Mouse (Mus musculus): ENCODE data around the gene Galk1. TPM values are rescaled to one million over a fixed set of nuclear protein-coding genes. Genes with fewer than 3 reads are reported as not detected.
"Not testable (repeated sequence)": the region's sequence is repeated elsewhere in the genome, so short reads cannot be mapped to it uniquely, and the experiment has no call there.

The Galk1 gene
- polyA plus RNA-seq, 1 experiment from 2014 or later = 64.1 TPM

DNA sequence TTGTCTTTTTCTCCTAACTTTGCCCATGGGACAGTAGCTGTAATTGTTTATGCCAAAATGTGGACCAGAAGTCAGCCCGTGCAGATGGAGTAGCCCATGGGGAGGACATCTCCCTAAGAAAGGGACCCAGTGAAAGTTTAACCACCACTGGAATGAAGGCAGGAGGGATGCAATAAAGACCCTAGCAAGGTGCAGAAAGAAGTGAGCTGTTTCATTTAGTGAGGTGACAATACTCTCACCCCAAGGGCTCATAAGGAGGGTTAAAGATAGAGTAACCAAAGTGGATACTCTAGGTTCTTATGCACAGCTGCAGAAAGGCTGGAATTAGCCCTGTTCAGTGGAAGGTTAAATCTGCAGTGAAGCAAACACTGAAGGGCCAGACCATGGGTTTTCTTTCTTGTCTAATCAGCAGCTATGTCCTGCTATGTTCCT, 6.9 kb upstream of the Galk1 start:
- no peak overlapping the region for H3K4me2 ChIP-seq (ENCODE audit: low read length)
- no peak for ATAC-seq
- H3K27me3 ChIP-seq (ENCODE audit: control insufficient read depth, insufficient read depth, low read depth, low read length) = no peaks in the 10 kb centered on the region
- H3K9ac ChIP-seq (ENCODE audit: low read depth, low read length) = no peak overlapping the region
- no peak overlapping the region for H3K27ac ChIP-seq (ENCODE audit: low read length)
- 58% methylated on average over 1 of the region's 1 CpGs for WGBS
- peaks cover 17% of the 10 kb centered on the region for H3K4me1 ChIP-seq (ENCODE audit: control insufficient read depth, insufficient read depth, low read length)
- H3K36me3 ChIP-seq (ENCODE audit: control insufficient read depth, insufficient read depth, low read length) = peaks cover 6% of the 10 kb centered on the region; the same call in 1 of the 2 replicates
- H3K4me3 ChIP-seq (ENCODE audit: low read depth, low read length) = no peak overlapping the region
- no peaks in the 10 kb centered on the region for H3K9me3 ChIP-seq (replicated peaks; ENCODE audit: control insufficient read depth, low read length, poor library complexity, severe bottlenecking)

DNA sequence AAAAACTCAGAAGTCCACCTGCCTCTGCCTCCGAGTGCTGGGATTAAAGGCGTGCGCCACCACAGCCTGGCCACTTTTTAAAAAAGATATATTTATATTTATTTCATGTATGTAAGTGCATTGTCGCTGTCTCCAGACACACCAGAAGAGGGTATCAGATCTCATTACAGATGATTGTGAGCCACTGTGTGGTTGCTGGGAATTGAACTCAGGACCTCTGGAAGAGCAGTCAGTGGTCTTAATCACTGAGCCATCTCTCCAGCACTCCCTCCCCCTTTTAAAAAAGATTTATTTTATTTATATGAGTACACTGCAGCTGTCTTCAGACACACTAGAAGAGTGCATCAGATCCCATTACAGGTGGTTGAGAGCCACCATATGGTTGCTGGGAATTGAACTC, 6.3 kb upstream of the Galk1 start:
- ATAC-seq; H3K9ac ChIP-seq (ENCODE audit: low read depth, low read length); H3K9me3 ChIP-seq (replicated peaks; ENCODE audit: control insufficient read depth, low read length, poor library complexity, severe bottlenecking); H3K36me3 ChIP-seq (ENCODE audit: control insufficient read depth, insufficient read depth, low read length); H3K4me3 ChIP-seq (ENCODE audit: low read depth, low read length); H3K27me3 ChIP-seq (ENCODE audit: control insufficient read depth, insufficient read depth, low read depth, low read length); H3K4me2 ChIP-seq (ENCODE audit: low read length); H3K27ac ChIP-seq (ENCODE audit: low read length): not testable (repeated sequence)
- H3K4me1 ChIP-seq (ENCODE audit: control insufficient read depth, insufficient read depth, low read length) = peaks cover 17% of the 10 kb centered on the region
- 90% methylated on average over 4 of the region's 4 CpGs for WGBS

DNA sequence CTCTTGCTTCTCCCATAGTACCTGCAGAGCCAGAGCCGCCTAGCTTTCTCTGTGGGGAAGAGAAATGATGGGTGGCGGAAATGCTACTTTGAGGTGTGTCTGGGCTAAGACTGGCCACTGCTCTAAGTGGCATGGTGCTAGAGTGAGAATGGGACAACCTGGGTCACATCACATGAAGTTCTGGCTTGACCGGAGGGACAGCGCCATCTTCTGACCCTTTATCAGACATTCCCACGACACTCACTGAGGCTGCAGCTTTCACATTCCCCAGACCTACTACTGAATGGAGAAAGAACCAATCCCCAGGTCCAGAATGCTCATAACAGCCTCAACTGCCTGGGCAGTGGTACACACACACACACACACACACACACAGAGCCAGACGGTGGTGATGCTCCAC, 5.6 kb upstream of the Galk1 start:
- Histone ChIP-seq H3K27ac (ENCODE audit: low read length) (no peak overlapping the region), H3K9ac (ENCODE audit: low read depth, low read length) (no peak overlapping the region), H3K27me3 (ENCODE audit: control insufficient read depth, insufficient read depth, low read depth, low read length) (no peaks in the 10 kb centered on the region), H3K9me3 (replicated peaks; ENCODE audit: control insufficient read depth, low read length, poor library complexity, severe bottlenecking) (no peaks in the 10 kb centered on the region), H3K36me3 (ENCODE audit: control insufficient read depth, insufficient read depth, low read length) (peaks cover 6% of the 10 kb centered on the region; the same call in 1 of the 2 replicates), H3K4me2 (ENCODE audit: low read length) (no peak overlapping the region), H3K4me1 (ENCODE audit: control insufficient read depth, insufficient read depth, low read length) (peaks cover 17% of the 10 kb centered on the region), H3K4me3 (ENCODE audit: low read depth, low read length) (no peak overlapping the region)
- 27% methylated on average over 6 of the region's 6 CpGs for WGBS
- no peak for ATAC-seq

DNA sequence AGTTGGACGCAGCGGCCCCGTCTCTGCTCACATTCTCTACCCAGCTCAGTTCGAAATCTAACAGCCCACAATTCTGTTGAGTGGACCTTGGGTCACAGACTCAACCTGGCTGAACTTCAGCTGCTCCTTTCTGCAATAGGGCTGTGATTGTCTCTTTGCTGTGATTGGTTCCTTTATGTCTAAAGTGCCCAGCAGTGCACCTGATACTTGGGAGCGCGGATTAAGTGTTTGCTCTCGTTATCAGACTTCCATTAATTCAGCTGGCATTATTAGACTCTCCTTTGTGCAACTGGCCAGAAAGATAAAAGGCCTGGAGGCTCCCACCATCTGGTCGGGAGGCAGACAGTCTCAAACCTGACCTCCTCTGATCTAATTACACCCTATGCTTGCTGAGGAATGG, 2.3 kb upstream of the Galk1 start:
- no peak for ATAC-seq
- Histone ChIP-seq H3K27me3 (ENCODE audit: control insufficient read depth, insufficient read depth, low read depth, low read length) (no peaks in the 10 kb centered on the region), H3K4me2 (ENCODE audit: low read length) (no peak overlapping the region), H3K27ac (ENCODE audit: low read length) (no peak overlapping the region), H3K4me1 (ENCODE audit: control insufficient read depth, insufficient read depth, low read length) (peaks cover 7% of the 10 kb centered on the region), H3K4me3 (ENCODE audit: low read depth, low read length) (no peak overlapping the region), H3K36me3 (ENCODE audit: control insufficient read depth, insufficient read depth, low read length) (no peaks in the 10 kb centered on the region), H3K9me3 (replicated peaks; ENCODE audit: control insufficient read depth, low read length, poor library complexity, severe bottlenecking) (no peaks in the 10 kb centered on the region), H3K9ac (ENCODE audit: low read depth, low read length) (no peak overlapping the region)
- 51% methylated on average over 8 of the region's 8 CpGs for WGBS

DNA sequence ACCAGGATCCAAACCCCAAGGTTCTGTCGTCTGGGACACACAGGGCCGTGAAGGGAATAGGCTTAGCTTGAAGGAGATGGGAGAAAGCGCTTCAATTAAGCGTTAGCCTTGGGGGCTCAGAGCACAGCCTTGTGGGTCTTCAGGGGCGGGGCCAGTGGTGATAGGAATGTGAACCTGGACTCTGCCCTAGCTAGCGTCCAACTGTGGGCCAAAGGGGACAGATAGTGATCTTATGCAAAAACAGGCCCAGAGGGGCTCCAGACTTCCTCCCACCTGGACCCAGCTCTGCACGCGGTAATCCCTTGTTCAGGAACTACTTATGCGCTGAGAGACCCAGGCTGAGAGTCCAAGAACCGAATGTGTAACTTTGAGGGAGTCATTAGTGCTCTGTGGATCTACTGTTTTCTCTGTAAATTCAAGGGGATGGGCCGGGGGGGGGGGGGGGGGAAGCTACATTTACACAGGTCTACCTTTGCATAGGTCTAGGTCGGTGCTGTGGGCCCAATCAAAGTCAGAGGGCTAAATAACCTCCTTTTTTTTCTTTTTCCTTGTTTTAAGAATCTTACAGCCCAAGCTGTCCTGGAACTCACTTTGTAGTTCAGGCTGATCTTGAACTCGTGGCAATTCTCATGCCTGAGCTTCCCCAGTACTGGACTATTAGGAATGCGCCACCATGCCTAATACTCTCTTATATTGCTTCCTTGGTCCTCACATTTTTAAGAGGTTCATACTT, 824 bp downstream of the Galk1 start:
- no peaks in the 10 kb centered on the region for H3K9me3 ChIP-seq (replicated peaks; ENCODE audit: control insufficient read depth, low read length, poor library complexity, severe bottlenecking)
- H3K9ac ChIP-seq (ENCODE audit: low read depth, low read length) = peak overlapping the region; percentile 65
- peaks cover 7% of the 10 kb centered on the region for H3K4me1 ChIP-seq (ENCODE audit: control insufficient read depth, insufficient read depth, low read length)
- H3K27me3 ChIP-seq (ENCODE audit: control insufficient read depth, insufficient read depth, low read depth, low read length) = no peaks in the 10 kb centered on the region
- H3K36me3 ChIP-seq (ENCODE audit: control insufficient read depth, insufficient read depth, low read length) = no peaks in the 10 kb centered on the region
- WGBS = 25% methylated on average over 14 of the region's 14 CpGs
- peak overlapping the region; percentile 74 for H3K4me2 ChIP-seq (ENCODE audit: low read length)
- 0 out of 2 replicates have a peak overlapping the region, but pooled peaks have one; percentile 73 for H3K27ac ChIP-seq (ENCODE audit: low read length)
- no peak for ATAC-seq
- H3K4me3 ChIP-seq (ENCODE audit: low read depth, low read length) = peak overlapping the region; percentile 65

DNA sequence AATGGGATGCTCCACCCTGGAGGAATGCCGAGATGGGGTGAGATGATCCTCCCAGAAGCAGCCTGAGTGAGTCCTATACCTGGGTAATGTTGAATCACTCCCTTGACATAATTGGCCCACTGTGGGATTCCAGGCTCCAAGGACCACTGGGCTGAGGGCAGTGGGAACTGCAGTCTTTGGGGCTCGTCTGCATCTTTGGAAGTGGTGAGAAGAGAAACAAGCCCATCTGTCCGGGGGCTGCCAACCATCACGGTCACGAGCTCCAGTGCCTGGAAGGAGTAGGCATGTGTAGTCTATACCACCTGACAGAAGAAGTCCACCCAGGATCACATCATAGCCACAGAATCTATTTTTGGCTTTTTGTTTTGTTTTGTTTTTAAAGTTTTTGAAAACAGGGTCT, 1.6 kb downstream of the Galk1 start:
- Histone ChIP-seq H3K9me3 (replicated peaks; ENCODE audit: control insufficient read depth, low read length, poor library complexity, severe bottlenecking) (no peaks in the 10 kb centered on the region), H3K27me3 (ENCODE audit: control insufficient read depth, insufficient read depth, low read depth, low read length) (no peaks in the 10 kb centered on the region), H3K4me1 (ENCODE audit: control insufficient read depth, insufficient read depth, low read length) (peaks cover 7% of the 10 kb centered on the region), H3K4me2 (ENCODE audit: low read length) (no peak overlapping the region), H3K9ac (ENCODE audit: low read depth, low read length) (0 out of 2 replicates have a peak overlapping the region, but pooled peaks have one; percentile 10), H3K36me3 (ENCODE audit: control insufficient read depth, insufficient read depth, low read length) (no peaks in the 10 kb centered on the region), H3K4me3 (ENCODE audit: low read depth, low read length) (no peak overlapping the region), H3K27ac (ENCODE audit: low read length) (no peak overlapping the region)
- WGBS = 89% methylated on average over 5 of the region's 5 CpGs
- ATAC-seq = no peak

DNA sequence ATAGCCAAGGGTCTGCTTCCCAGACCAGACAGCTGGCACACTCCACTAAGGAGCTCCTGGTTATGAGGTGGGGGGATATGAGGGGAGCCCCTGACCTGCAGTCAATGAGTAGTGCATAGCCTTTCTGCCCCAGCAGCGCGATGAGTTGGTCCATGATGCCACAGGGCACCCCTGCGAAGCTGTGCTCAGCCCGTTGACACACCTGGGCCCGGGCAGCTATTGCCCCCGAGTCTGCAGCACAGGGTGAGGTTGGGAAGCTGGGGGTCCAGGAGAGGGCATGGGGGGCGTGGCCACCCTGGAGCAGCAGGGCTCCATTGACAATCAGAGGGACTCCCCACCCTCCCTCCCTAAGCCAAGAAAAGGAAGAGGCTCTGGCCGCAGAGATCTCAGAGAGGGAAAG, 2.4 kb downstream of the Galk1 start:
- H3K36me3 ChIP-seq (ENCODE audit: control insufficient read depth, insufficient read depth, low read length) = no peaks in the 10 kb centered on the region
- H3K27ac ChIP-seq (ENCODE audit: low read length) = no peak overlapping the region
- ATAC-seq = no peak
- H3K27me3 ChIP-seq (ENCODE audit: control insufficient read depth, insufficient read depth, low read depth, low read length) = no peaks in the 10 kb centered on the region
- H3K4me3 ChIP-seq (ENCODE audit: low read depth, low read length) = no peak overlapping the region
- WGBS = 92% methylated on average over 8 of the region's 8 CpGs
- H3K4me2 ChIP-seq (ENCODE audit: low read length) = no peak overlapping the region
- H3K9ac ChIP-seq (ENCODE audit: low read depth, low read length) = no peak overlapping the region
- no peaks in the 10 kb centered on the region for H3K9me3 ChIP-seq (replicated peaks; ENCODE audit: control insufficient read depth, low read length, poor library complexity, severe bottlenecking)
- H3K4me1 ChIP-seq (ENCODE audit: control insufficient read depth, insufficient read depth, low read length) = peaks cover 11% of the 10 kb centered on the region

DNA sequence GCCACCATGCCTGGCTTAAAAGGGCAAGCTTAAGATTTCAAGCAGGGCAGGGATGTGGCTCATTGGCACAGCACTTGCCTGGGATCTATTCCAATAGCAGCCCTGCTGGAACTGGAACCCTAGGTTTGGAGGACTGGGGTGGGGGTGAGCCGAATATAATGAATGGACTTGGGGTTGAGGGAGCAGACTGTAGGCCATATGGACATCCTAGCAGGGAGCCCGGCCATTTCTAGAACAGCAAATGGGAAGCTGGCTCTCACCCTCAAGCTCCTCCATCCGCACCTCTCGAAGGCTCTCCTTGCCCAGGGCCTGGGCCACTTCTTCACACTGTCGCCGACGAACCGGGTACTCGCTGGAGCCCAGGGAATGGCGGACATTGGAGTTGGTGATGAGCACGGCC, 2.9 kb downstream of the Galk1 start:
- Histone ChIP-seq H3K9ac (ENCODE audit: low read depth, low read length) (no peak overlapping the region), H3K27me3 (ENCODE audit: control insufficient read depth, insufficient read depth, low read depth, low read length) (no peaks in the 10 kb centered on the region), H3K4me3 (ENCODE audit: low read depth, low read length) (no peak overlapping the region), H3K4me1 (ENCODE audit: control insufficient read depth, insufficient read depth, low read length) (peaks cover 16% of the 10 kb centered on the region), H3K9me3 (replicated peaks; ENCODE audit: control insufficient read depth, low read length, poor library complexity, severe bottlenecking) (no peaks in the 10 kb centered on the region), H3K36me3 (ENCODE audit: control insufficient read depth, insufficient read depth, low read length) (no peaks in the 10 kb centered on the region), H3K27ac (ENCODE audit: low read length) (no peak overlapping the region), H3K4me2 (ENCODE audit: low read length) (no peak overlapping the region)
- whole genome bisulfite sequencing = 98% methylated on average over 11 of the region's 11 CpGs
- no peak for ATAC-seq

DNA sequence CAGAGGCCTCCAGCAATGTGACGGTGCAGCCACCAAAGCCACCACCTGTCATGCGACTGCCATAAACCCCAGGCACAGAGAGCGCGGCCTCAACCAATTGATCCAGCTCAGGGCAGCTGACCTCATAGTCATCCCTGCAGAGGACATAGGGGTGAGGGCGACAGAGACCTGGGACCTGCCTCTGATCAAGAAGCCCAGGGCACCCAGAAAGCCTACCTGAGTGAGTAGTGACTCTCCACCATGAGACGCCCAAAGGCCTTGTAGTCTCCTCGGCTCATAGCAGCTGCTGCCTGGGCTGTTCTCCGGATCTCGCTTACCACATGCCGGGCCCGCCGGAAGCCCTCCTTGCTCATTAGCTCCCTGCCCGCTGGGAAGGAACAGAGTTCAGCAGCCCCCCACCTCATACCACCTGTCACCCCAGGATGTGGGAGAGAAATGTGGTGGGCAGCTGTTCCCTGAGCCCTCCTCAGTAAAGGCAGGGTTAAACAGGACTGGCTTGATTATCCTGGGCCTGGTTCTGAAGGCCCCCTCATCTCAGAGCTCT, 3.6 kb downstream of the Galk1 start:
- no peak overlapping the region for H3K27ac ChIP-seq (ENCODE audit: low read length)
- no peaks in the 10 kb centered on the region for H3K27me3 ChIP-seq (ENCODE audit: control insufficient read depth, insufficient read depth, low read depth, low read length)
- no peaks in the 10 kb centered on the region for H3K36me3 ChIP-seq (ENCODE audit: control insufficient read depth, insufficient read depth, low read length)
- ATAC-seq = no peak
- 79% methylated on average over 13 of the region's 13 CpGs for WGBS
- H3K4me3 ChIP-seq (ENCODE audit: low read depth, low read length) = no peak overlapping the region
- H3K4me2 ChIP-seq (ENCODE audit: low read length) = no peak overlapping the region
- no peaks in the 10 kb centered on the region for H3K9me3 ChIP-seq (replicated peaks; ENCODE audit: control insufficient read depth, low read length, poor library complexity, severe bottlenecking)
- peaks cover 23% of the 10 kb centered on the region for H3K4me1 ChIP-seq (ENCODE audit: control insufficient read depth, insufficient read depth, low read length)
- no peak overlapping the region for H3K9ac ChIP-seq (ENCODE audit: low read depth, low read length)

Measured in midbrain, embryonic 16.5 days (tissue).